Mouse (Mus musculus) brain, embryonic 14.5 days (tissue): Measurements from ENCODE around the gene Galnt15.

Experiments
- CTCF ChIP-seq: fragments of 200-500 bp; IDR thresholded peaks from 2 replicates; pipeline ENCODE4 v1.5.1; 2012; ENCODE audit warnings: inconsistent platforms, mild to moderate bottlenecking, moderate library complexity, borderline replicate concordance; ENCODE audit not compliant: insufficient read depth, insufficient read length; ENCODE audit errors: extremely low read depth
- POLR2A ChIP-seq: fragments of 200-500 bp; IDR thresholded peaks from 2 replicates; pipeline ENCODE4 v1.6.1; 2012; ENCODE audit warnings: mild to moderate bottlenecking, inconsistent platforms, borderline replicate concordance; ENCODE audit not compliant: poor library complexity, insufficient read depth, insufficient read length, severe bottlenecking; ENCODE audit errors: extremely low read depth

GRCm38 (mm10) chr14:31994021-31994420 is 34.8 kb upstream of the Galnt15 start:
- TF ChIP-seq CTCF (no peak), POLR2A (no peak)
